In the genomic region with DNA sequence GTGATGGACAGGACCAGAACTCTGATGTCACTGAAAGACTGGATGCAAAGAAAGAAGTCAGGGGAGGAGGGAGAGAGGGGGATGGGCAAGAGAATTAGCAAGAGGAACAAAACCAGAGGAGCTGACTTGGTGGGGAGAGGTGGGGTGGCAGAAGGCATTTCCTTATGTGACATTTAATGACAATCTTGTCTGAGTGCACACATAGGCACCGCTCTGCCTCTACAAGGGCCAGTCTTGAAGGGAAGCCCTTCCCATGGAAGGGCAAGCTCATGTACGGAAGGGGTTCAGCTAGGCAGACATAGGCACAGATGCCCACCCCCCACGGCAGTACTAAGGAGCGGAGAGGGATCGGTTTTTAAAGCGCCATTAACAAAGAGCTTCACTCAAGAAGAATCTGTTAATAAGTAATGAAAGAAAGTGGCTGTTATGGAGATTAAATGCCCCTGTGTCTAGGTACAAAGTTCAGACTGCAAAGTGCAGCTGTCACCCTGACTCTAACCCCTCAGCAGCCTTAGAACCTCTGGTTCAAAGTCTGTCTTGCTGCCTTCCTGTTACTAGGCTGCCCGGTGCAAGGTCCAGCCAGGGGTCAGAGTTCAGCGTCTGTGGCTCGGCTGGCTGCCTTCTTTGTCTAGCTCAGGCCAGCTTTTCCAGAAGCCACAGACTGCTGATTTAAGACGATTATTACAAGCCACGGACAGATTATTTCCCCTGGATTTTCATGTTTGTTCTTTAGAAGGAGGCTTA, we compare ENCODE assay signal across 9 mouse cellular contexts.
DNase-seq lines count a peak whose midpoint lies in the region; ATAC-seq and TF ChIP-seq lines count a peak whose summit lies in the region.
"Had no signal": no experiment of that assay in that cellular context is flagged by ENCODE, and none has a peak within 500 bp of the region (broad histone marks: within the 10 kb centered on the region; RNA-seq: fewer than 3 reads in every experiment).

No protein-coding gene starts in this region.

- DNase-seq in liver: peak; percentile 36
- DNase-seq in heart, adult 8-10 months (ENCODE audit: low spot score): peak; percentile 24
- peak; percentile 92 to 95 for DNase-seq in kidney, postnatal 25 days
- no peak for DNase-seq in layer of hippocampus, adult 9-10 months (ENCODE audit: low spot score)
- DNase-seq in left cerebral cortex, adult 2 months (ENCODE audit: extremely low spot score in 1 of 2, low spot score in 2 of 2): no peak
- no peak for DNase-seq in thymus, postnatal 14 days

- no peak for ATAC-seq in liver, embryonic 12.5 days

- H3ac ChIP-seq in myocyte (ENCODE audit: control insufficient read depth, insufficient read length): no peak overlapping the region

- H3K4me1 ChIP-seq in liver, embryonic 12.5 days: peaks cover 51% of the 10 kb centered on the region

- no peak overlapping the region for H3K4me2 ChIP-seq in liver, embryonic 12.5 days
- peak overlapping the region; percentile 37 for H3K4me2 ChIP-seq in myocyte (ENCODE audit: low read depth)

- TF ChIP-seq CTCF in left cerebral cortex, adult 2 months (IDR thresholded peaks at IDR 0.05): no peak

- no peak overlapping the region for H3K9ac ChIP-seq in liver, embryonic 12.5 days

- no peak overlapping the region for H3K4me3 ChIP-seq in liver, embryonic 12.5 days
- no peak overlapping the region for H3K4me3 ChIP-seq in myocyte
- no peak overlapping the region for H3K4me3 ChIP-seq in left cerebral cortex, adult 2 months

- no peak overlapping the region for H3K27ac ChIP-seq in liver, embryonic 12.5 days
- H3K27ac ChIP-seq in left cerebral cortex, adult 2 months: no peak overlapping the region

- intact Hi-C loops in left cerebral cortex, adult 2 months (cut with DNase I): no loop called here

- H3K27me3 ChIP-seq in liver, embryonic 12.5 days (replicated peaks): no peaks in the 10 kb centered on the region
- H3K27me3 ChIP-seq in myocyte (ENCODE audit: control insufficient read depth, insufficient read depth, insufficient read length): no peaks in the 10 kb centered on the region

- no peaks in the 10 kb centered on the region for H3K9me3 ChIP-seq in liver, embryonic 12.5 days (replicated peaks)

- TF ChIP-seq POLR2A in myocyte (IDR thresholded peaks at IDR 0.05; ENCODE audit: insufficient read length, low read depth): no peak

- H3K36me3 ChIP-seq in liver, embryonic 12.5 days: no peaks in the 10 kb centered on the region
- H3K36me3 ChIP-seq in myocyte (ENCODE audit: control insufficient read depth, insufficient read depth): no peaks in the 10 kb centered on the region
- H3K36me3 ChIP-seq: G1E had no signal

- no peaks in the 10 kb centered on the region for H3K79me2 ChIP-seq in myocyte (ENCODE audit: control insufficient read depth, insufficient read depth)

- WGBS in liver, embryonic 12.5 days (ENCODE audit: insufficient replicate concordance): 45% methylated on average over 11 of the region's 11 CpGs

TF ChIP-seq in myocyte, 11 proteins besides CTCF, POLR2A, EP300 and RAD21:
- no peak for TF ChIP-seq TCF3 (IDR thresholded peaks at IDR 0.05; ENCODE audit: insufficient read length, low read depth)
- peak in 2 of 3 experiments; percentile 30 for TF ChIP-seq MYOD1 (IDR thresholded peaks at IDR 0.05; ENCODE audit: control insufficient read depth in 1 of 3, insufficient read length in 2 of 3, low read depth in 2 of 3)

Comparison
In these comparisons a context has a peak if more than half of its experiments do, and no peak if none do; other contexts are left out.
1. DNase-seq: peak in liver (single experiment), heart, adult 8-10 months (single experiment) and kidney, postnatal 25 days (2 of 2); none in layer of hippocampus, adult 9-10 months (single experiment), left cerebral cortex, adult 2 months (0 of 2) and thymus, postnatal 14 days (single experiment).